Mouse (Mus musculus): Measurements from ENCODE around the gene Ctdnep1.

The Ctdnep1 gene

DNA sequence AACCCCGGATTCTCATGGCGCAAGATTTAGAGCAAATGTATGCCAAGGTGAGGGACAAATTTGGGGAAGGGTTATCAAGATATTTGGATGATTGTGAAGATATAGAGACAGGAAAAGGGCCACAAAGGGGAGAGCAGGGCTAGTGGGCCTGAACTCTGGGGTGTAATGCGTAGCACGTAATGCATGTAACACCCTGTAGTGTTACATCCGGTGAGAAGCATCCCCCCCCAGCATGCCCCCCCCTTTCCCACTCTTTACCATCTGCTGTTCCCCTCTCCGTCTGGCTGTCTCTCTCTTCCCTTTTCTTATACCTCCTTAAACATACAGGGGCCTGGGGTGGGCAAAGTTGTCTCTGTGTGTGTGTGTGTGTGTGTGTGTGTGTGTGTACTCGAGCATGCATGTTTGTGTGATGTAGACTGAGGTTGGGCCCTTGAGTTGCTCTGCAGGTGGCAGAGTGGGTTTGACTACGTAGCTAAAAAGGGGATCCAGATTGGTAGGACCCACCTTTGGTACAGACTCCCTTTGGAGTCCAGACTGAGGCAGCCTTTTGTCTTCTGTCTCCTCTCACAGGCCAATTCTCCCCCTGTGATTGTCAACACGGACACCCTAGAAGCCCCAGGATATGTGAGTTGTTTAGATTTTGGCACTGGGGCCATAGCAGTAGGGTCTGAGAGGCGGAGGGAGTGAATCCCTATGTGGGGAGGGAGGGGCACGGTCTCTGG lies 49.0 kb downstream of the Ctdnep1 start:
- DNase-seq (ENCODE audit: low spot score), result no peak

DNA sequence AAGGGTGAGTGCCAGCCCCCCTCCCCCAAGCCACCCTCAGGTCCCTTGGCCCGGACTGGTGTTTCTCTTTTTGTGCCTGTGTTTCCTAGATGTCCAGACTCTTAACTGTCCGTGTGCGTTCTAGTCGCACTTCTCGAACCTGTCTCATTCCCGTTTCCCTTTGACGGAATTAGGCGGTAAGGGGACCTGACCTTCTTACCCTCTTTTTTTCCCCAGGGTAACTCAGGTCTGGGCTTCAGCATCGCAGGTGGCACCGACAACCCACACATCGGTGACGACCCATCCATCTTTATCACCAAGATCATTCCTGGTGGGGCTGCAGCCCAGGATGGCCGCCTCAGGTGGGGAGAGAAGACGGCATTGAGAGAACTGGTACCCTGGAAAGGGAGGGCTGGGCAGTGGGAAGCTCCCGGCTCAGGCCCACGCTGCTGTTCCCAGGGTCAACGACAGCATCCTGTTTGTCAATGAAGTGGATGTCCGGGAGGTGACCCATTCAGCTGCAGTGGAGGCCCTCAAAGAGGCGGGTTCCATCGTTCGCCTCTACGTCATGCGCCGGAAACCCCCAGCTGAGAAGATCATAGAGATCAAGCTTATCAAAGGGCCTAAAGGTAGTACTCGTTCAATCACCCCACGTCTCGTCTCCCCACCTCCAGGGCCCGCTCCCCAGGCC lies 49.8 kb downstream of the Ctdnep1 start:
- no peak for DNase-seq (ENCODE audit: low spot score)

DNA sequence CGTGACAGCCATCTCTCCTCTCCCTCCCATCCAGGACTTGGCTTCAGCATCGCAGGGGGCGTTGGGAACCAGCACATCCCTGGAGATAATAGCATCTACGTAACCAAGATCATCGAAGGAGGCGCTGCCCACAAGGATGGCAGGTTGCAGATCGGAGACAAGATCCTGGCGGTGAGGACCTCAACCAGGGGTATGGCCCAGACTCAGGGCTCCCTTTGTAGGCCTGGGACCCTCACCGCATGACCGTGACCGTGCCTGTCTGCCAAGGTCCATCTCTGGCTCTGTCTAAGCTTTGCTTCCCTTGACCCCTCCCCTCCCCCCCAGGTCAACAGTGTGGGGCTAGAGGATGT lies 50.3 kb downstream of the Ctdnep1 start:
- no peak for DNase-seq (ENCODE audit: low spot score)

DNA sequence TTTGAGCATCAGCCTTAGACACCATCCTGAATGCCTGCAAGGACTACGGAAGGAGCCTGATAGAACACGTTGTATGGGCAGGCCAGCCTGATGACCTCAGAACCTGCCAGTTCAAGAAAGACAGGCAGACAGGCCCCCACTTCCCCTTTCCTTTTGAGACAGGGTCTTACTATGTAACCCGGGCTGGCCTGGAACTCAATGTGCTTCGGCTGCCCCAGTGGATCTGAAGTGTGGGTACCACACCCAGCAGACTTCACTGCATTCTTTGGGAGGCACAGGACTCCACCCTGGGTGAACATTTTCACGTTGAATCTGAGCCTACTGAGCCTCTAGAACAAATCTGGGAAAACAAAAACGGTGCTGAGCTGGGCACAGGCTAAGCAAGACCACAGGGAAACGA lies 57.2 kb downstream of the Ctdnep1 start:
- no peak for DNase-seq (ENCODE audit: low spot score)

DNA sequence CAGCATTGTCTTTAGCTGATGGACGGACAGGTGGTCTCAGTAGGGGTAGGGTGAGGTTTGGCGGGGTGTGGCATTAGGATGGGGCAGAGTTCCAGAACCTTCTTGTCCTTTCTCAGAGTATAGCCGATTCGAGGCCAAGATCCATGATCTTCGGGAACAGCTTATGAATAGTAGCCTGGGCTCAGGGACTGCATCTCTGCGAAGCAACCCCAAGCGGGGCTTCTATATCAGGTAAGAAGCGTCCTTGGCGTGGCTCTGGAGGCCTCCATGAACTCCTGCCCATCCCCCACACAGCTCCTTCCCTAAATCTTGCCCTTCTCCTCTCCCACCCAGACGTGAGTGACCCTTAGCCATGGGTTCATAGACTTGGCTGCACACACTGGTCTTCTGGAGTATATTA lies 58.7 kb downstream of the Ctdnep1 start:
- no peak for DNase-seq (ENCODE audit: low spot score)

DNA sequence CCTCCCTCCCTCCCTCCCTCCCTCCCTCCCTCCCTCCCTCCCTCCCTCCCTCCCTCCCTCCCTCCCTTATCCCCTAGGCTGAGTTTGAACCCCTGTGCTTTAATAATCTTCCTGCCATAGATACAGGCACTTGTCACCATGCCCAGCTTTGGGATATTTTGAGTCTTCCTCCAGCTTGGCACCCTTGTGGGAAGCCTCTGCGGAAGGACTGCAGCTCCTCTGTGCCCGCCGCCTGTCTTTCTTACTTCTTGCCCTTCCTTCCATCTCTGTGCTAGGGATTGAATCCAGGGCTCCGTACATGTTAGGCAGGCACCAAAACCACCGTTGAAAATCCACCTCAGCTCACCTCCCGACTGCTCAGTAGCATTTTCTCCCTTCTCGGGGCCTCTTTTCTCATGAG lies 59.2 kb downstream of the Ctdnep1 start:
- DNase-seq (ENCODE audit: low spot score), result no peak

All from urinary bladder, postnatal 25 days (tissue).